Mouse (Mus musculus): Measurements from ENCODE around the gene Myog. TPM values are rescaled to one million over a fixed set of nuclear protein-coding genes. Genes with fewer than 3 reads are reported as not detected.
A peak's percentile ranks its signal among the peaks of the same experiment; 100 is the strongest.

Myog gene
- polyA plus RNA-seq, 1 experiment from 2014 or later, result 0.22 TPM

DNA sequence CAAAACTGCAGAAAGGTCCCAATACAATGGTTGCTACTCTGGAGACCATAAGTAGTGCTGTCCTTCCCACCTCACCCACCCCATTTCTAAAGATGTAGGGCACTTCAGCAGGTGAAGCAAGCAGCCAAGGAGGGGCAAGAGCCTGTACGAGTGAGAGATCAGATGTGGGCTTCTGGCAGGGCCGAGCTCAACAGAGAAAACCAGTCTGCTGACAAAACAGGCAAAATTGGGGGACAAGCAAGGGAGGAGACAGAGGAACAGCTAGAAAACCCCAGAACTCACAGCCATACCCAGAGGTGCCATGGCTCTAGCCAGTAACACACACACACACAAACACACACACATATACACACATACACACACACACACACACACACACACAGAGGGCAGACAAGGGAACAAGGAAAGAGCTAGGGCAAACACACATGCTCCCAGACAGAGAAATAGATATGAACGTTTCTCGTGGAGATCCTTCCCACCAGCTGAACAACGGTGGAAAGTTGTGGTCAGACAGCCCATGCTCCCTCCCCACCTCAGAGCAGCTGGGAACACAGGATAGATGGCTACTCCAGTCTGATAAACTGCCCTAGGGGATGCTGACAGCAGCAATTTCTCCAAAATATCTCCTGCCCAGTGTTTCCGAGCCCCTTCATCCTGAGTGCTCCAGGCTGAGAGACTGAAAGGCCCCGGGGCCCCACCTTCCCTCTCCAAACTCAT is 44.5 kb downstream of the Myog start:
- peaks cover 17% of the 10 kb centered on the region for H3K4me1 ChIP-seq
- 78% methylated on average over 7 of the region's 7 CpGs for WGBS
- H3K27ac ChIP-seq (replicated peaks), result no peak overlapping the region
- no peak overlapping the region for H3K4me2 ChIP-seq (replicated peaks)
- H3K36me3 ChIP-seq, result no peaks in the 10 kb centered on the region
- ATAC-seq (replicated peaks), result no peak
- no peak overlapping the region for H3K4me3 ChIP-seq
- H3K9me3 ChIP-seq, result no peaks in the 10 kb centered on the region
- no peak overlapping the region for H3K9ac ChIP-seq (replicated peaks)
- no peaks in the 10 kb centered on the region for H3K27me3 ChIP-seq

GRCm38 (mm10) chr1:134335211-134335923 is 45.6 kb downstream of the Myog start:
- Histone ChIP-seq H3K36me3 (no peaks in the 10 kb centered on the region), H3K27ac (replicated peaks) (peak overlapping the region; percentile 36), H3K4me2 (replicated peaks) (no peak overlapping the region), H3K4me1 (peaks cover 17% of the 10 kb centered on the region), H3K9me3 (no peaks in the 10 kb centered on the region), H3K4me3 (no peak overlapping the region), H3K27me3 (no peaks in the 10 kb centered on the region), H3K9ac (replicated peaks) (no peak overlapping the region)
- WGBS, result 68% methylated on average over 13 of the region's 13 CpGs
- ATAC-seq (replicated peaks), result peak; percentile 62; the same call in 1 of the 2 replicates

DNA sequence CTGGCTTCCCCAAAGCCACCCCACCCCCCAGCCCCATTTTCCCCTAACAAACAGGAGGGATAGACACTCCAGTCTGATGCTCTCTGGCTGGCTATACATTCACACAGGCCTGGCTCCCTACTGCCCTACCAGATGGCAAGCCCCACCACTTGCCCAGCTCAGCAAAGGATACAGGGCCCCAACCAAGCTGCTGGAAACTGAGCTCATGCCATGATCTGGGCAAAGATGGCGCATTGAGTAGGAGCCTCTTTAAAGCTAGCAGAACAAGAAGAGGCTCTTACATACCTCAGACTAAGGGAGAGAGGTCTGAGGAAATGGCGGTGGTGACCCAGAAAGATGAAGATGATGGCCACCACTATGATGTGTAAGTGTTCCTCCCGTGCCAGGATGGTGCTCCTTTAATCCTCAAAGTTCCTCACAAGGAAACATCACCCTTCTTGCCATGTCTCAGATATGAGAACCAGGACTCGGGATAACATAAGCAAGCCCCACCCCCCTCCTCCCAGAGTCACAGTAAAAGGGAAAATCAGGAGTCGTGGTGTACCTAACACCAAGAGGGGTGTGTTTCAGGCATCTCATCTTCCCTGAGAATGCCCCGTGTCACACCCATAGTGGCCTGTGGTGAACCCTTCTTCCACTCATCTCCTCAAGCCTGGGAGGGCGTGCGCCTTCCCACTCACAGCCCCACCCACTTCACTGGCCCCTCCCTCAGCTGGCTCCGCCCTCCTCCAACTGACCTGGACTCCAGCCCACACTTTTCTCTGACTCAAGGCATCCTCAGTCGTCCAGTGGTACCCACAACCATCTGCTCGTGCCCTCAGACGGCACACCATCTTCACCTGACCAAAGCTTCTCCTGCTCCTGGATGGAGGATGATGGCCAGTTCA is 46.4 kb downstream of the Myog start:
- no peak overlapping the region for H3K4me2 ChIP-seq (replicated peaks)
- 89% methylated on average over 12 of the region's 12 CpGs for WGBS
- ATAC-seq (replicated peaks), result peak; percentile 34; the same call in 1 of the 2 replicates
- no peaks in the 10 kb centered on the region for H3K27me3 ChIP-seq
- H3K4me1 ChIP-seq, result peaks cover 17% of the 10 kb centered on the region
- peak overlapping the region; percentile 36 for H3K27ac ChIP-seq (replicated peaks)
- H3K9ac ChIP-seq (replicated peaks), result no peak overlapping the region
- H3K4me3 ChIP-seq, result no peak overlapping the region
- H3K36me3 ChIP-seq, result no peaks in the 10 kb centered on the region
- no peaks in the 10 kb centered on the region for H3K9me3 ChIP-seq

- Histone ChIP-seq H3K4me2 (replicated peaks) (no peak overlapping the region), H3K36me3 (no peaks in the 10 kb centered on the region), H3K9ac (replicated peaks) (no peak overlapping the region), H3K4me1 (peaks cover 15% of the 10 kb centered on the region), H3K9me3 (no peaks in the 10 kb centered on the region), H3K4me3 (no peak overlapping the region), H3K27ac (replicated peaks) (no peak overlapping the region), H3K27me3 (no peaks in the 10 kb centered on the region)
- ATAC-seq (replicated peaks), result no peak
- 83% methylated on average over 11 of the region's 11 CpGs for WGBS
Observed at GRCm38 (mm10) chr1:134336958-134337710, 47.3 kb downstream of the Myog start.

DNA sequence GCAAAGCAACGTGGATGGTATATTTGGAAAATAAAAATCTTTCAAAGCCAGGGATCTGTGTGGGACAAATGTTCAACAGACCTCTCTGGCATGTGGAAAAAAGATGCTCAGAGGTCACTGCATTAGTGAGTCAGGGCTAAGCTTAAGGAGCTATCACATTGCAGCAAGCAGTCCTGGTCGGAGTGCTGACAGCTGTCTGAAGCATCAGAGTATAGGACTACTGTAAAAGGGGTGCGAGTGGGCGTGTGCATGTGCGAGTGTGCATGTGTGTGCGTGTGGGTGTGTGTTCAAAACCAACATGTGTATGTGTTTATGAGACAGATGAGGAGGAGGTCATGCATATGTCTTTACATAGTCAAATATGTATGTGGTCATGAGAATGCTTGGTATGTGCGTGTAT is 49.4 kb downstream of the Myog start:
- 98% methylated on average over 7 of the region's 7 CpGs for WGBS

DNA sequence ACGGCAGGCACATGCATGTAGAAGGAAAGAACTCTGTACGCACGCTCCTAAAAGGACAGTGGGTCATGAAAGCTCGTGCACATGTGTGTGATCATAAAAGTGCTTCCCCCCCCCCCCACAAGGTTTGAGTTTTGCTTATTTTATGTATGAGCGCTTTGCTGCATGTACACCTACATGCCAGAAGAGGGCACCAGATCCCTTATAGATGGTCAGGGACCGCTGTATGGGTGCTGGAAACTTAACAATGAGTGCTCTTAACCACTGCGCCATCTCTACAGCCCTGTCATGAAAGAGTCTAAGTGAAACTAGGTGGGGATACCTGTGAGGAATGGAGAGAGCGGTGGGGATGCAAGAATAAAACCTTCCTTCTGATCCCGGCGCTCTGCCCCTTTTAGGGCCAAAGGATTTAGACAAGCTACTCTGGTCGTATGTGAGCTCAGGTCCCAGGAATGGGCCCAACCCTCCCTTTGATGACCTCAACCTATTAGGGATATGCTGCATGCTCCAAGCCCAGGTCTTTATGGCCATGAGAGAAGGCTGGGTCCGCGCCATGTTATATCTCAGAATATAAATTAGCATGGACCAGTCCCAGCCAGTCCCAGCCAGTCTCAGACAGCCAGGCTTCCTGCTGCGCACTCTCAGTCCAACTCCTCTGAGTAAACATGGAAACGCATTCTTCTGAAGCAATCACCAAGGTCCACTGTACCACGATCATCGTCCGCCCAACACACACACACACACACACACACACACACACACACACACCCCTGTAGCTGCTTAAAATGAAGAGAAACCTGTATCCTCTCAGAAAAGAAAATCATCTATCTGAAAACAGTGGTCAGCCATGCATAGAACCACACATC is 50.2 kb downstream of the Myog start:
- Histone ChIP-seq H3K9ac (replicated peaks) (no peak overlapping the region), H3K27ac (replicated peaks) (no peak overlapping the region), H3K4me3 (no peak overlapping the region), H3K4me2 (replicated peaks) (no peak overlapping the region), H3K36me3 (no peaks in the 10 kb centered on the region), H3K9me3 (no peaks in the 10 kb centered on the region), H3K27me3 (no peaks in the 10 kb centered on the region), H3K4me1 (peaks cover 20% of the 10 kb centered on the region)
- WGBS, result 96% methylated on average over 18 of the region's 18 CpGs
- no peak for ATAC-seq (replicated peaks)

More for the DNA sequence above, 49.4 kb downstream of the Myog start:
- Histone ChIP-seq H3K27me3 (no peaks in the 10 kb centered on the region), H3K9me3 (no peaks in the 10 kb centered on the region), H3K4me3 (no peak overlapping the region), H3K9ac (replicated peaks) (no peak overlapping the region), H3K4me2 (replicated peaks) (no peak overlapping the region), H3K27ac (replicated peaks) (no peak overlapping the region), H3K36me3 (no peaks in the 10 kb centered on the region), H3K4me1 (peaks cover 13% of the 10 kb centered on the region)
- ATAC-seq (replicated peaks), result no peak

GRCm38 (mm10) chr1:134341641-134342277 is 52.0 kb downstream of the Myog start:
- peaks cover 11% of the 10 kb centered on the region for H3K36me3 ChIP-seq
- 79% methylated on average over 5 of the region's 5 CpGs for WGBS
- H3K4me2 ChIP-seq (replicated peaks), result no peak overlapping the region
- no peak overlapping the region for H3K4me3 ChIP-seq
- H3K27ac ChIP-seq (replicated peaks), result no peak overlapping the region
- H3K27me3 ChIP-seq, result no peaks in the 10 kb centered on the region
- no peaks in the 10 kb centered on the region for H3K9me3 ChIP-seq
- H3K4me1 ChIP-seq, result peaks cover 14% of the 10 kb centered on the region; the same call in 1 of the 2 replicates
- H3K9ac ChIP-seq (replicated peaks), result no peak overlapping the region
- ATAC-seq (replicated peaks), result no peak

Other genes with a start within 250 kb of the Myog start
- 69.4 and 76.8 TPM in 2 replicates for gene Btg2, start 210.9 kb upstream of the Myog start, polyA plus RNA-seq (2015; fragmentation: Nextera tagmentation; extraction: Ambion mirVana)
- gene Chit1, start 178.7 kb upstream of the Myog start, polyA plus RNA-seq (2015; fragmentation: Nextera tagmentation; extraction: Ambion mirVana), result 0.17 and 0.24 TPM in 2 replicates
- 3.2 and 3.7 TPM in 2 replicates for gene Chil1, start 107.8 kb upstream of the Myog start, polyA plus RNA-seq (2015; fragmentation: Nextera tagmentation; extraction: Ambion mirVana)
- not detected in 2 replicates for gene Mybph, start 96.5 kb upstream of the Myog start, polyA plus RNA-seq (2015; fragmentation: Nextera tagmentation; extraction: Ambion mirVana)
- 14.0 and 15.7 TPM in 2 replicates for gene Adora1, start 54.6 kb upstream of the Myog start, polyA plus RNA-seq (2015; fragmentation: Nextera tagmentation; extraction: Ambion mirVana)
- gene Ppfia4, start 42.9 kb downstream of the Myog start, polyA plus RNA-seq (2015; fragmentation: Nextera tagmentation; extraction: Ambion mirVana), result 9.3 and 11.3 TPM in 2 replicates
- gene Tmem183a, start 72.0 kb downstream of the Myog start, polyA plus RNA-seq (2015; fragmentation: Nextera tagmentation; extraction: Ambion mirVana), result 139 and 150 TPM in 2 replicates
- gene 4933406M09Rik, start 96.0 kb downstream of the Myog start, polyA plus RNA-seq (2015; fragmentation: Nextera tagmentation; extraction: Ambion mirVana), result not detected in 2 replicates
- gene Cyb5r1, start 115.6 kb downstream of the Myog start, polyA plus RNA-seq (2015; fragmentation: Nextera tagmentation; extraction: Ambion mirVana), result 19.4 and 21.7 TPM in 2 replicates
- gene Adipor1, start 125.4 kb downstream of the Myog start, polyA plus RNA-seq (2015; fragmentation: Nextera tagmentation; extraction: Ambion mirVana), result 62.6 and 63.4 TPM in 2 replicates
- gene Klhl12, start 165.5 kb downstream of the Myog start, polyA plus RNA-seq (2015; fragmentation: Nextera tagmentation; extraction: Ambion mirVana), result 39.7 and 40.1 TPM in 2 replicates
- gene Rabif, start 204.7 kb downstream of the Myog start, polyA plus RNA-seq (2015; fragmentation: Nextera tagmentation; extraction: Ambion mirVana), result 55.3 and 55.9 TPM in 2 replicates

Measured in forebrain, embryonic 15.5 days (tissue).